Mouse (Mus musculus) limb, embryonic 10.5 days (tissue): ENCODE measurements around the gene Gm10722. TPM values are rescaled to one million over a fixed set of nuclear protein-coding genes. Genes with fewer than 3 reads are reported as not detected.
"Not testable (repeated sequence)": the region's sequence is repeated elsewhere in the genome, so short reads cannot be mapped to it uniquely, and the experiment has no call there.

Experiments used
- DNase-seq: peaks from one replicate; pipeline ENCODE4 v3.0.0-alpha.2; 2017; ENCODE audit warnings: low spot score
- H3K27ac ChIP-seq: fragments of 300-500 bp; sonication (generic); 2 replicates; pipeline ENCODE4 v1.5.1; 2016; ENCODE audit warnings: mild to moderate bottlenecking
- H3K27me3 ChIP-seq: fragments of 300-500 bp; sonication (generic); 2 replicates; pipeline ENCODE4 v1.6.1; 2016; ENCODE audit warnings: low read depth, mild to moderate bottlenecking; ENCODE audit not compliant: poor library complexity, severe bottlenecking
- H3K36me3 ChIP-seq: fragments of 300-500 bp; sonication (generic); 2 replicates; pipeline ENCODE4 v1.6.1; 2016; ENCODE audit warnings: mild to moderate bottlenecking, moderate library complexity
- H3K4me1 ChIP-seq: fragments of 300-500 bp; sonication (generic); 2 replicates; pipeline ENCODE4 v1.6.1; 2016
- H3K4me3 ChIP-seq: fragments of 300-500 bp; sonication (generic); 2 replicates; pipeline ENCODE4 v1.5.1; 2016; ENCODE audit warnings: mild to moderate bottlenecking, moderate library complexity
- H3K9me3 ChIP-seq: fragments of 300-500 bp; sonication (generic); replicated peaks from 2 replicates; pipeline ENCODE4 v1.6.1; 2016; ENCODE audit warnings: mild to moderate bottlenecking
- WGBS: fragments of 180-500 bp; shearing (Covaris S2); methylation state at CpG from one replicate; pipeline ENCODE4 v1.1.7; 2016; 5-methylcytosine and 5-hydroxymethylcytosine counted together
- polyA plus RNA-seq: library from polyadenylated mRNA; unstranded; fragments of >200 nt; fragmentation: Nextera tagmentation; extraction: Ambion mirVana; gene quantifications from 2 replicates; pipeline ENCODE4 v1.2.1, GENCODE M21; 2016

The Gm10722 gene
- polyA plus RNA-seq, result not detected in 2 replicates

- not testable (repeated sequence) for H3K36me3 ChIP-seq, H3K27ac ChIP-seq, H3K4me3 ChIP-seq, H3K9me3 ChIP-seq, H3K4me1 ChIP-seq, H3K27me3 ChIP-seq
- 75% methylated on average over 12 of the region's 12 CpGs for WGBS
- DNase-seq, result peak; percentile 27
These were observed at the start of gene Gm10722 for GRCm38 (mm10) chr9:3000445-3000972. Gene Gm10722 (plus strand): TSS chr9:3000922.

GRCm38 (mm10) chr9:3001006-3001405 is 284 bp downstream of the Gm10722 start:
- H3K27me3 ChIP-seq, H3K27ac ChIP-seq, H3K36me3 ChIP-seq, H3K9me3 ChIP-seq, H3K4me3 ChIP-seq, DNase-seq, H3K4me1 ChIP-seq: not testable (repeated sequence)
- WGBS, result 66% methylated on average over 8 of the region's 8 CpGs

- H3K27ac ChIP-seq, H3K27me3 ChIP-seq, H3K9me3 ChIP-seq, H3K4me1 ChIP-seq, H3K36me3 ChIP-seq, H3K4me3 ChIP-seq: not testable (repeated sequence)
- peak; percentile 14 for DNase-seq
- 69% methylated on average over 9 of the region's 11 CpGs for WGBS
These were observed 1.4 kb downstream of the Gm10722 start for GRCm38 (mm10) chr9:3001948-3002659.

- not testable (repeated sequence) for H3K9me3 ChIP-seq, H3K27ac ChIP-seq, H3K4me3 ChIP-seq, H3K27me3 ChIP-seq, H3K36me3 ChIP-seq, DNase-seq, H3K4me1 ChIP-seq
- WGBS, result 77% methylated on average over 6 of the region's 14 CpGs
These were observed 2.2 kb downstream of the Gm10722 start, which contains the start of gene Gm11168 for GRCm38 (mm10) chr9:3002794-3003396. Gene Gm11168 (plus strand): TSS chr9:3003346.

GRCm38 (mm10) chr9:3006179-3006578 is 5.5 kb downstream of the Gm10722 start:
- WGBS, result 86% methylated on average over 1 of the region's 5 CpGs
- H3K4me3 ChIP-seq, H3K9me3 ChIP-seq, H3K27ac ChIP-seq, DNase-seq, H3K4me1 ChIP-seq, H3K27me3 ChIP-seq, H3K36me3 ChIP-seq: not testable (repeated sequence)

GRCm38 (mm10) chr9:3006636-3007035 is 5.9 kb downstream of the Gm10722 start:
- not testable (repeated sequence) for H3K27ac ChIP-seq, H3K27me3 ChIP-seq

GRCm38 (mm10) chr9:3007272-3007671 is 6.5 kb downstream of the Gm10722 start:
- H3K4me1 ChIP-seq, H3K4me3 ChIP-seq, DNase-seq, H3K36me3 ChIP-seq, H3K27ac ChIP-seq, H3K9me3 ChIP-seq, H3K27me3 ChIP-seq: not testable (repeated sequence)
- 79% methylated on average over 8 of the region's 9 CpGs for WGBS

More at GRCm38 (mm10) chr9:3006636-3007035, 5.9 kb downstream of the Gm10722 start:
- not testable (repeated sequence) for DNase-seq, H3K4me1 ChIP-seq, H3K36me3 ChIP-seq, H3K9me3 ChIP-seq, H3K4me3 ChIP-seq
- WGBS, result 72% methylated on average over 8 of the region's 8 CpGs

- WGBS, result no CpG with 5 or more reads among the region's 5 CpGs
- not testable (repeated sequence) for H3K9me3 ChIP-seq, H3K27me3 ChIP-seq, H3K36me3 ChIP-seq, DNase-seq, H3K4me1 ChIP-seq, H3K27ac ChIP-seq, H3K4me3 ChIP-seq
These were observed 8.6 kb downstream of the Gm10722 start for GRCm38 (mm10) chr9:3009331-3009730.

GRCm38 (mm10) chr9:3012054-3012621 is 11.4 kb downstream of the Gm10722 start:
- not testable (repeated sequence) for H3K27ac ChIP-seq, H3K9me3 ChIP-seq, H3K4me3 ChIP-seq, H3K27me3 ChIP-seq, H3K4me1 ChIP-seq, H3K36me3 ChIP-seq, DNase-seq
- WGBS, result 80% methylated on average over 3 of the region's 7 CpGs

- DNase-seq, H3K27me3 ChIP-seq, H3K36me3 ChIP-seq, H3K4me3 ChIP-seq, H3K9me3 ChIP-seq, H3K27ac ChIP-seq, H3K4me1 ChIP-seq: not testable (repeated sequence)
- no CpG with 5 or more reads among the region's 11 CpGs for WGBS
These were observed 12.1 kb downstream of the Gm10722 start, which contains the start of gene Gm10721 for GRCm38 (mm10) chr9:3012733-3013279. Gene Gm10721 (plus strand): TSS chr9:3013140.

GRCm38 (mm10) chr9:3015354-3015753 is 14.6 kb downstream of the Gm10722 start, which contains the start of gene Gm10720:
Gene Gm10720 (plus strand): TSS chr9:3015654.
- H3K27ac ChIP-seq, H3K4me1 ChIP-seq, H3K4me3 ChIP-seq, DNase-seq, H3K36me3 ChIP-seq, H3K27me3 ChIP-seq, H3K9me3 ChIP-seq: not testable (repeated sequence)
- 70% methylated on average over 5 of the region's 9 CpGs for WGBS

GRCm38 (mm10) chr9:3015896-3016295 is 15.2 kb downstream of the Gm10722 start:
- H3K27me3 ChIP-seq, DNase-seq, H3K36me3 ChIP-seq, H3K27ac ChIP-seq, H3K4me3 ChIP-seq, H3K9me3 ChIP-seq, H3K4me1 ChIP-seq: not testable (repeated sequence)
- WGBS, result 76% methylated on average over 6 of the region's 6 CpGs

GRCm38 (mm10) chr9:3017108-3017507 is 16.4 kb downstream of the Gm10722 start, which contains the start of gene Gm10719:
Gene Gm10719 (plus strand): TSS chr9:3017408.
- not testable (repeated sequence) for H3K4me3 ChIP-seq, DNase-seq, H3K36me3 ChIP-seq, H3K9me3 ChIP-seq, H3K27ac ChIP-seq, H3K27me3 ChIP-seq, H3K4me1 ChIP-seq
- WGBS, result 42% methylated on average over 2 of the region's 9 CpGs
